Mouse (Mus musculus) hindbrain, embryonic 12.5 days (tissue): ENCODE data around the gene Atl3. TPM values are rescaled to one million over a fixed set of nuclear protein-coding genes. Genes with fewer than 3 reads are reported as not detected.
A peak's percentile ranks its signal among the peaks of the same experiment; 100 is the strongest.

Experiments used
- ATAC-seq: fragments of 200-750 bp; cut with Nextera tagmentation; 2 replicates; pipeline ENCODE4 v1.8.0; 2017; ENCODE audit warnings: moderate TSS enrichment; ENCODE audit not compliant: low FRiP score
- H3K27ac ChIP-seq: fragments of 300-500 bp; sonication (generic); 2 replicates; pipeline ENCODE4 v1.5.1; 2016; ENCODE audit warnings: mild to moderate bottlenecking
- H3K27me3 ChIP-seq: fragments of 300-500 bp; sonication (generic); 2 replicates; pipeline ENCODE4 v1.6.1; 2016; ENCODE audit warnings: mild to moderate bottlenecking
- H3K36me3 ChIP-seq: fragments of 300-500 bp; sonication (generic); 2 replicates; pipeline ENCODE4 v1.6.1; 2016; ENCODE audit warnings: mild to moderate bottlenecking
- H3K4me1 ChIP-seq: fragments of 300-500 bp; sonication (generic); 2 replicates; pipeline ENCODE4 v1.6.1; 2016
- H3K4me2 ChIP-seq: fragments of 300-500 bp; sonication (generic); replicated peaks from 2 replicates; pipeline ENCODE4 v1.6.1; 2016; ENCODE audit warnings: mild to moderate bottlenecking
- H3K4me3 ChIP-seq: fragments of 300-500 bp; sonication (generic); 2 replicates; pipeline ENCODE4 v1.5.1; 2016; ENCODE audit warnings: mild to moderate bottlenecking
- H3K9ac ChIP-seq: fragments of 300-500 bp; sonication (generic); 2 replicates; pipeline ENCODE4 v1.6.1; 2016; ENCODE audit warnings: mild to moderate bottlenecking, moderate library complexity
- H3K9me3 ChIP-seq: fragments of 300-500 bp; sonication (generic); replicated peaks from 2 replicates; pipeline ENCODE4 v1.6.1; 2016; ENCODE audit warnings: mild to moderate bottlenecking
- whole genome bisulfite sequencing: fragments of 180-500 bp; shearing (Covaris S2); methylation state at CpG from one replicate; pipeline ENCODE4 v1.1.7; 2016; 5-methylcytosine and 5-hydroxymethylcytosine counted together
- polyA plus RNA-seq: library from polyadenylated mRNA; unstranded; fragments of >200 nt; fragmentation: Nextera tagmentation; extraction: Ambion mirVana; gene quantifications from 2 replicates; pipeline ENCODE4 v1.2.1, GENCODE M21; 2016

Atl3 gene
- polyA plus RNA-seq, 1 experiment from 2014 or later = 9.4 TPM

GRCm38 (mm10) chr19:7551550-7552300 lies 57.9 kb downstream of the Atl3 start:
- H3K27ac ChIP-seq = no peak overlapping the region
- H3K4me2 ChIP-seq = no peak overlapping the region
- H3K36me3 ChIP-seq = no peaks in the 10 kb centered on the region
- no peak overlapping the region for H3K4me3 ChIP-seq
- no peaks in the 10 kb centered on the region for H3K9me3 ChIP-seq
- no peak overlapping the region for H3K9ac ChIP-seq
- H3K4me1 ChIP-seq = no peaks in the 10 kb centered on the region
- no peaks in the 10 kb centered on the region for H3K27me3 ChIP-seq
- WGBS = 71% methylated on average over 4 of the region's 4 CpGs
- no peak for ATAC-seq

- 0 out of 2 replicates have a peak, but pooled peaks cover under 1% of the 10 kb centered on the region for H3K4me1 ChIP-seq
- peaks cover under 1% of the 10 kb centered on the region; the same call in 1 of the 2 replicates for H3K27me3 ChIP-seq
- H3K27ac ChIP-seq = no peak overlapping the region
- no peak overlapping the region for H3K9ac ChIP-seq
- 87% methylated on average over 2 of the region's 2 CpGs for WGBS
- H3K4me3 ChIP-seq = no peak overlapping the region
- no peaks in the 10 kb centered on the region for H3K9me3 ChIP-seq
- no peak for ATAC-seq
- H3K36me3 ChIP-seq = no peaks in the 10 kb centered on the region
- no peak overlapping the region for H3K4me2 ChIP-seq
Observed at GRCm38 (mm10) chr19:7552301-7552673, 58.4 kb downstream of the Atl3 start.

- no peak overlapping the region for H3K27ac ChIP-seq
- no peaks in the 10 kb centered on the region for H3K36me3 ChIP-seq
- ATAC-seq = no peak
- peaks cover 7% of the 10 kb centered on the region; the same call in 1 of the 2 replicates for H3K4me1 ChIP-seq
- no peak overlapping the region for H3K9ac ChIP-seq
- no peak overlapping the region for H3K4me3 ChIP-seq
- peaks cover 12% of the 10 kb centered on the region for H3K27me3 ChIP-seq
- H3K9me3 ChIP-seq = no peaks in the 10 kb centered on the region
- H3K4me2 ChIP-seq = no peak overlapping the region
Observed at GRCm38 (mm10) chr19:7553441-7553840, 59.6 kb downstream of the Atl3 start.

- Histone ChIP-seq H3K4me2 (no peak overlapping the region), H3K27me3 (peaks cover 12% of the 10 kb centered on the region), H3K27ac (no peak overlapping the region), H3K4me3 (no peak overlapping the region), H3K4me1 (peaks cover 7% of the 10 kb centered on the region; the same call in 1 of the 2 replicates), H3K9me3 (no peaks in the 10 kb centered on the region), H3K9ac (no peak overlapping the region), H3K36me3 (no peaks in the 10 kb centered on the region)
- ATAC-seq = no peak
- 73% methylated on average over 4 of the region's 4 CpGs for WGBS
Observed at GRCm38 (mm10) chr19:7554881-7555280, 61.0 kb downstream of the Atl3 start.

- Histone ChIP-seq H3K9me3 (no peaks in the 10 kb centered on the region), H3K4me2 (no peak overlapping the region), H3K4me1 (peaks cover 7% of the 10 kb centered on the region; the same call in 1 of the 2 replicates), H3K9ac (no peak overlapping the region), H3K4me3 (no peak overlapping the region), H3K36me3 (no peaks in the 10 kb centered on the region), H3K27me3 (peaks cover 12% of the 10 kb centered on the region), H3K27ac (no peak overlapping the region)
- no peak for ATAC-seq
- WGBS = 94% methylated on average over 1 of the region's 1 CpGs
Observed at GRCm38 (mm10) chr19:7556641-7557040, 62.8 kb downstream of the Atl3 start.

GRCm38 (mm10) chr19:7557328-7557822 lies 63.5 kb downstream of the Atl3 start, which contains the start of gene Pla2g16:
Gene Pla2g16 (plus strand): TSS chr19:7557459.
- no peaks in the 10 kb centered on the region for H3K9me3 ChIP-seq
- H3K9ac ChIP-seq = no peak within 1 kb of the TSS
- ATAC-seq = 0 out of 2 replicates have a peak, but pooled peaks have one; percentile 43
- WGBS = under 1% methylated on average over 27 of the region's 27 CpGs
- peaks cover 12% of the 10 kb centered on the region for H3K27me3 ChIP-seq
- H3K4me2 ChIP-seq = peak within 1 kb of the TSS; percentile 63
- H3K4me3 ChIP-seq = peak within 1 kb of the TSS; percentile 39
- H3K27ac ChIP-seq = no peak within 1 kb of the TSS
- H3K36me3 ChIP-seq = no peaks in the 10 kb centered on the region
- H3K4me1 ChIP-seq = peaks cover 7% of the 10 kb centered on the region; the same call in 1 of the 2 replicates

- H3K9ac ChIP-seq = no peak overlapping the region
- WGBS = 7% methylated on average over 4 of the region's 4 CpGs
- no peak overlapping the region for H3K27ac ChIP-seq
- peaks cover 7% of the 10 kb centered on the region; the same call in 1 of the 2 replicates for H3K4me1 ChIP-seq
- peak overlapping the region; percentile 39 for H3K4me3 ChIP-seq
- H3K27me3 ChIP-seq = peaks cover 12% of the 10 kb centered on the region
- H3K36me3 ChIP-seq = no peaks in the 10 kb centered on the region
- ATAC-seq = no peak
- no peaks in the 10 kb centered on the region for H3K9me3 ChIP-seq
- H3K4me2 ChIP-seq = peak overlapping the region; percentile 63
Observed at GRCm38 (mm10) chr19:7557844-7558243, 64.0 kb downstream of the Atl3 start.

DNA sequence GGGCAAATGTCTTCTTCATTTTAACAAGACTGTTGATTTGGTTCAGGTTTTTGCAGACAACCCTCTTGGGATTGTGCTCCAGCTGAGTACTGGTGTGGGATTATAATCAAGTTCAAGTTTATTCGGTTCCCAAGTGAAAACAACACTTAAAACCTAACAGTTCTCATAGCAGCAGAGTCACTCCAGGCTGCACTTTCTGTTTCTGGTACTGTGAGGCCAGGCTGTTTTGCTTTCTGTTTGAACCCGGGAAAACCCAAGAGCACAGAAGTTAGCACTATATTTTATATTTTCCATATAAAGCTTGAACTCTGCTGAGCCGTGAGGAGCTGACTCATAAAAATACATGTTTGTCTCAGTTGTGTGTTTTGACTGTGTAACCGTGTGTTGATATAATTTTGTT lies 64.8 kb downstream of the Atl3 start:
- 83% methylated on average over 4 of the region's 4 CpGs for WGBS
- H3K27me3 ChIP-seq = peaks cover 12% of the 10 kb centered on the region
- H3K4me1 ChIP-seq = peaks cover 7% of the 10 kb centered on the region; the same call in 1 of the 2 replicates
- no peak overlapping the region for H3K4me2 ChIP-seq
- H3K27ac ChIP-seq = no peak overlapping the region
- H3K4me3 ChIP-seq = no peak overlapping the region
- H3K36me3 ChIP-seq = no peaks in the 10 kb centered on the region
- no peaks in the 10 kb centered on the region for H3K9me3 ChIP-seq
- no peak overlapping the region for H3K9ac ChIP-seq
- ATAC-seq = no peak

- Histone ChIP-seq H3K9me3 (no peaks in the 10 kb centered on the region), H3K4me2 (no peak overlapping the region), H3K36me3 (no peaks in the 10 kb centered on the region), H3K4me3 (no peak overlapping the region), H3K27me3 (peaks cover 12% of the 10 kb centered on the region), H3K4me1 (peaks cover 7% of the 10 kb centered on the region; the same call in 1 of the 2 replicates), H3K27ac (no peak overlapping the region), H3K9ac (no peak overlapping the region)
- 72% methylated on average over 4 of the region's 4 CpGs for WGBS
- ATAC-seq = no peak
Observed at GRCm38 (mm10) chr19:7559986-7560385, 66.1 kb downstream of the Atl3 start.

DNA sequence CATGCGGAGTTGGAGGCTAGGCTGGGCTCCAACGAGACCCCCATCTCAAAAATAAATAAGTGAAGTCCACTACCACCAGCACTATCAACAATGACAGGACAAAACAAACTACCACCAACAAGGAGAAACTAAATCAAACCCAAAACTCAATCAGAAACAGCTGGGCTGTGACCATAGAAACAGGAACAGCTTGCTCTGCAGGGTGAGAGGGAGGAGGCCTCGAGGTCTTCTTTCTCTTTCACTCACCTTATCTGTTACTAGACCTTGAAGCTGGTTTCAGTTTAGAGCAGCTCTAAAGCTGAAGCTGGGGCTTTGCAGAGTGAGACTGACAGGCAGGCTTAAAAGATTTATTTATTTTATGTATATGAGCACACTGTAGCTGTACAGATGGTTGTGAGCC lies 67.6 kb downstream of the Atl3 start:
- Histone ChIP-seq H3K27ac (no peak overlapping the region), H3K9ac (no peak overlapping the region), H3K4me1 (peaks cover 7% of the 10 kb centered on the region; the same call in 1 of the 2 replicates), H3K36me3 (no peaks in the 10 kb centered on the region), H3K9me3 (no peaks in the 10 kb centered on the region), H3K27me3 (peaks cover 12% of the 10 kb centered on the region), H3K4me2 (no peak overlapping the region), H3K4me3 (no peak overlapping the region)
- no peak for ATAC-seq
- WGBS = 67% methylated on average over 3 of the region's 3 CpGs

DNA sequence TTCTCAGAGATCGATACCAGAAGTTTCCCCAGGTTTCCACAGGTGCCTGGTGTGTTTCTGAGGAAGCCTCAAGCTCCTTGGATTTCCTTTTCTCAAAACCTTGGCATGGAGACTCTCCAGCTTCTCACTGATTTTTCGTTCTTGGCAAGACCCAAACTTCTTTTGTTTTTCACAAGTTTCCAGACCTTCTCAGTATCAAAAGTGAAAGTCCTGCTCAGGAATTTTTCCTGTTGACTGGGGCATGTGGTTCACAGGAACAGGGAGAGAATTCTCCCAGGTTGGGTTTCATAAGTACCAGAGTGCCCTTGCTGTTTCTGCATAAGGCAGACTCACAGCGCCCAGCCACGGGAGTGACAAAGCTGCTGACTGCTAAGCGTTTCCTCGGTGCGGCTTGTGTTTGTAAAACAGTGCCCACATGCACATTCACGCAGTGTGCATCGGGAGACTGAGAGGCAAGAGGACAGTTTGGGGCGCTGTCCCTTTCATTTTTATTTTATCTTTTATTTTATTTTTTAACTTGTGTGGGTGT lies 68.8 kb downstream of the Atl3 start:
- Histone ChIP-seq H3K27ac (no peak overlapping the region), H3K4me3 (no peak overlapping the region), H3K9ac (no peak overlapping the region), H3K4me2 (no peak overlapping the region), H3K27me3 (peaks cover 8% of the 10 kb centered on the region), H3K36me3 (no peaks in the 10 kb centered on the region), H3K4me1 (peaks cover 2% of the 10 kb centered on the region; the same call in 1 of the 2 replicates), H3K9me3 (no peaks in the 10 kb centered on the region)
- no peak for ATAC-seq
- 65% methylated on average over 10 of the region's 10 CpGs for WGBS

DNA sequence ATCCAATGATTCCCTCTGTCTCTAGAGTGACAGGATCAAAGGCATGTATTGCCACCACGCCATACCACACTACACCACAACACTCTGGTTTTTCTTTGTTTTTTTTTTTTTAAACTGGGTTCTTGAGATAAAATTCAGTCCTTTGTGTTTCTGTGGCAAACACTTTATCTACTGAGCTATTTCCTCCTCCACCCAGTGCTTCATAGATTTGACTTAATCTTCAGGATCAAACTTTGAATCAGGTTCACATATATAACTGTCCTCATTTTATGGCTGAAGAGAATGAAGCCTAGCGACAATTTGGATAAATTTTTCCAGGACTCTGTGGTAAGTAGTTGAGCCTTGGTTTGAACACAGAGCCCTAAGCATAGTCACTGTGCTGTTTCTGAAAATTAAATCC lies 69.8 kb downstream of the Atl3 start:
- no peaks in the 10 kb centered on the region for H3K9me3 ChIP-seq
- 87% methylated on average over 2 of the region's 2 CpGs for WGBS
- H3K4me1 ChIP-seq = no peaks in the 10 kb centered on the region
- H3K4me3 ChIP-seq = no peak overlapping the region
- H3K27ac ChIP-seq = no peak overlapping the region
- no peaks in the 10 kb centered on the region for H3K27me3 ChIP-seq
- no peak overlapping the region for H3K4me2 ChIP-seq
- no peak for ATAC-seq
- no peaks in the 10 kb centered on the region for H3K36me3 ChIP-seq
- no peak overlapping the region for H3K9ac ChIP-seq
